Mouse (Mus musculus) olfactory bulb, adult 2 months (tissue): ENCODE results near the gene Syngr1.

Experiments used
- CTCF ChIP-seq: fragments of 200-500 bp; IDR thresholded peaks from 2 replicates; pipeline ENCODE4 v1.5.1; 2012; ENCODE audit warnings: low read depth, mild to moderate bottlenecking, low read length, moderate library complexity; ENCODE audit not compliant: insufficient read depth
- POLR2A ChIP-seq: fragments of 200-500 bp; IDR thresholded peaks from 2 replicates; pipeline ENCODE4 v1.6.1; 2012; ENCODE audit warnings: mild to moderate bottlenecking, low read depth, low read length, moderate library complexity; ENCODE audit not compliant: insufficient read depth

DNA sequence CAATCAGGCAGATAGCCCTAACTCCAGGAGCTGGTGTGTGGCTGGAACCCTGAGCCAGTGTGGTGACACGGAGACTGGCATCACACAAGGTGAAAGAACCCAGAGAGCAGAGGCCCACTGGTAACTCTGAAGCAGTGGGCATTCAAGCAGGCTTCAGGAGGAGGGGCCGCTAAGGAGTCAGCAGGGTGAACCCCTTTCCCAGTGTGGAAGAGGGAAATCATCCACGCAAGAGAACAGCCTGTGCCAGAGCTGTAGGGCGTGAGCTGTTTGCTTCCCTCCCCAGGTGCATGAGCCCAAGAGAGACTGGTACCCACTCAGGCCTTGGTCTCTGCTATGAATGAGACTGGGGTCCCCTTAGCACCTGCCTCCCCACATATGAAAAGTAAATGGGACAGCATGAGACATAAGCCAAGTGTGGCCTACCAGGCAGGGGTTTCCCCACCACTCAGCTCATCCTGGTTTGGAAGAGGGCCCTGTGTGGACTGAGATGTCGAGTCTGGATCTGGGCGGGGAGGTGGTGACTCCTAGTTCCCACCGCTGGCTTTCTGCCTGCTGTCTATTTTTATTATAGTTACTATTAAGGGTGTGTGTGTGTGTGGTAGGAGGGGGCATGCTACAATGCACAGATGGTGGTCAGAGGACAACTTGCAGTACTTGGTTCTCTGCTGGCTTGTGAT is 18.4 kb upstream of the Syngr1 start:
- TF ChIP-seq POLR2A = no peak
- no peak for TF ChIP-seq CTCF
